Mouse (Mus musculus) kidney, adult 18-20 months (tissue): ENCODE data around the gene Sgo1.
"Not testable (repeated sequence)": the region's sequence is repeated elsewhere in the genome, so short reads cannot be mapped to it uniquely, and the experiment has no call there.

Experiments
- DNase-seq: peaks from one replicate; pipeline ENCODE4 v3.0.0; 2021

Sgo1 gene

DNA sequence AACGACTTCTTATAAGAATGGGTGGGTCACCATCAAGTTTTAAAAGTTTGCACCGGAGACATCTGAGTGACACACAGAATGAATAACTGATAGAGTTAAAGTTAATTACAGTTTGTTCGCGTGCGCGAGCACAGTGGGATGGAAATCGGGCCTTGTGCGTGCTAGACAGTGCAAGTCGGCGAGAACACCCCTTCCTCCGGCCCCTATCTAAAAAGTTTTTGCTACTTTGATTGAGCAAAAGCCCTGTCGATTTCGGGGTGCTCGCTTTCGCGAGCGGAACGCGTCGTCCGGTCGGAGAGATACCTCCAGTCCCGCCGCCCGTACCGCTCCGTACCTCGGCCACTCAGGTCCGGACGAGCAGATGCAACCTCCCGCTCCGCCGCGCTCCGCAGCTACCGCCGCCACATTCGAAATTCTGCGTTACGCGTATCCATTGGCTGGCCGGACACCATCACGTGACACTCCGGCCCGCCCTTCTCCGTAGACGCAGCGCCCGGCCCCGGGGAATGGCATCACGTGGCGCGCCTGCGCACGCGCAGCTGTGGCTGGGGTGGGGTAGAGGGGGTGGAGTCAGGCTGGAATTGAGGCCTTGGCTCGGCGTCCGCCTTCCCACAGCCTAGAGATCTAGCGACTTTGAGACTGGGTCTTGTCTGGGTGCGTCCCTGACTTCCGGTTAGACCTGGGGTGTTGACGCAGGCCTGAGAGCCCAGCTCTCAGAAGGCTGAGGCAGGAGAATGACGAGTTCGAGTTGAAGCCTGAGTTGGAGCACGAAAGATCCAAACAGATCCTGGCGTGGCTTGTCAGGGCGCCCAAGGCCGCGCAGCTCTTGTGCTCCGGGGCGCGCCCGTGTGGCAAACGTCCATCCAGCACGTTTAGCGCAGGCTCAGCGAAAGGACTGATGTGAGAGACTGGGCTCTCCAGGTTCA lies at the start of gene Sgo1:
TSS of gene Sgo1 (minus strand) at position 457 of the 926 bp plus-strand sequence.
- DNase-seq: peak; percentile 97

DNA sequence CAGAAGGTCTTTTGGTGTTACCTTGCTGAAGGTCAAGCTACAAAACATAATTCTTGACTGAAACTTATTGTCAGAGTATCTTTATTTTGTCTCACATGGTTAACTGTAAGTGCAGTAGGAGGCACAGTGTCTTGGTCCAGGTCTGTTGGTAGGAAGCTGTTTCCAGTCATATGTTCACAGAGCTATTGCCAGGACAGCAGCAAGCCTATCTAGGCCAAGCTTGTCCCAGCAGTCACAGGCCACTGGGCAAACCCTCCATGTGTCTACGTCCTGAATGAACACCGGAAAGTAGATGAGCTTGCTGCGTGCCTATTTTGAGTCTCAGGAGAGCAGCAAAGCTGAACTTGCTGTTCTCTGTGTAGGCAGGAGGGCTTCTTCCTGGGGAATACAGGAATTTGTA lies 29.8 kb upstream of the Sgo1 start:
- not testable (repeated sequence) for DNase-seq

DNA sequence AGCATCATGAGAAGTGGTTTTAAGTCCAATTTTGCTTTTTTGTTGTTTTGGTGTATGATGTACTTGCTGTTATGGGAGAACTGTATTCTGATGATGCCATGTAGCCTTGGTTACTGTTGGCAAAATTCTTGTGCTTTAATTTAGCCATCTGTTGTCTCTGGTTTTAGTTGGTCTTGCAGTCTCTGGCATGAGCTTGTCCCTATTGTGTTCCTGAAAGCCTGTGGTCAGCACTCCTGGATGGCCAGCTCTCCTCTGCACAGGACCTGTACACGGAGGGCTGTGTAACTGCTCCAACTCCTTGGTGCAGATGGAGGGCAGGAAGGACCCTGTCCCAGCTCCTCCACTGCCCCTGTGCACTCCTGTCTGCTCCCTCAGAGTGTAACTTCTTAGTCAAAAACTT lies 29.3 kb upstream of the Sgo1 start:
- DNase-seq: no peak

DNA sequence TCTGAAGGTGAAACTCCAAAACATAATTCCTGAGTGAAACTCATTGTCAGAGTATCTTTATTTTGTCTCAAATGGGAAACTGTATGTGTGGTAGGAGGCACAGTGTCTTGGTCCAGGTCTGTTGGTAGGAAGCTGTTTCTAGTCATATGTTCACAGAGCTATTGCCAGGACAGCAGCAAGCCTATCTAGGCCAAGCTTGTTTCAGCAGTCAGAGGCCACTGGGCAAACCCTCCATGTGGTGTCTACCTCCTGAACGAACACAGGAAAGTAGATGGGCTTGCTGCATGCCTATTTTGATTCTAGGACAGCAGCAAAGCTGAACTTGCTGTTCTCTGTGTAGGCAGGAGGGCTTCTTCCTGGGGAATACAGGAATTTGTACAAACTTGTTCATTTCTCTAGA lies 26.0 kb upstream of the Sgo1 start:
- DNase-seq: not testable (repeated sequence)

DNA sequence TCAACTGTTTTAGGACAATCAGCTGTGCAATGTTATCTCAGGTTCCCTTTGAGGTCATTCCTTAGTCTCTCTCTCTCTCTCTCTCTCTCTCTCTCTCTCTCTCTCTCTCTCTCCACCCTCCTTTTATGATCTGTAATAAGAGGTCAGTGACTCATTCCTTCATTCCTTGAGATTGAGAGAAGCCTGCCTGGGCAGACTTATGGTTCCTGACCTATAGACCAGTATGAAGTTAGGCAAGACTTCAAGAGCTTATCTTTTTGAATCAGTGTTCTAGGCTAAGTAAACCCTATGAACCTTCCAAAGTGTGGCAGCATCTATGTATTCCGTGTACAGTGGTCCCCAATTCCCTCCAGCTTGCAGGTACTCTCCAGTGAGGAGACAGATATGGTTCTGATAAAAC lies 25.3 kb upstream of the Sgo1 start:
- no peak for DNase-seq

GRCm38 (mm10) chr17:53697521-53697920 lies 8.4 kb upstream of the Sgo1 start:
- DNase-seq: not testable (repeated sequence)

GRCm38 (mm10) chr17:53694039-53694438 lies 4.9 kb upstream of the Sgo1 start:
- DNase-seq: peak; percentile 19

DNA sequence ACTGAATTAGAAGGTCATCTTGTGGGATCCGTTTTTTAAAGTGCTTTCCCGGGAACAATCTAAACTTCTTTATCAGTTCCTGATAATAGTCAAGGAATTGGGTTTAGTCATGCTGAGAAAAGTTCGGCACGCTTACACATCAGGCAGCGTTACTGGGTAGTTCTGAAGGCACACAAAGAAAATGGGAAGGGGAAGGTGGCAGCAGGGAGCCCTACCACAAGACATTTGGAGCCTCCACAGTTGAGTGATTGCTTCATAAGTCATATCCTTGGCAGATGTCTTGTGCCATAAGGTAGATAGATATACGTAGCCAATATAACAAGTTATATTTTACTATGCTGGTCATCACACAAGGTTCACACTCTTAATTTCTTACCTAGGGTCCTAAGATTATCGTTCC lies 813 bp upstream of the Sgo1 start:
- no peak for DNase-seq

GRCm38 (mm10) chr17:53688321-53688720 lies 812 bp downstream of the Sgo1 start:
- DNase-seq: no peak

DNA sequence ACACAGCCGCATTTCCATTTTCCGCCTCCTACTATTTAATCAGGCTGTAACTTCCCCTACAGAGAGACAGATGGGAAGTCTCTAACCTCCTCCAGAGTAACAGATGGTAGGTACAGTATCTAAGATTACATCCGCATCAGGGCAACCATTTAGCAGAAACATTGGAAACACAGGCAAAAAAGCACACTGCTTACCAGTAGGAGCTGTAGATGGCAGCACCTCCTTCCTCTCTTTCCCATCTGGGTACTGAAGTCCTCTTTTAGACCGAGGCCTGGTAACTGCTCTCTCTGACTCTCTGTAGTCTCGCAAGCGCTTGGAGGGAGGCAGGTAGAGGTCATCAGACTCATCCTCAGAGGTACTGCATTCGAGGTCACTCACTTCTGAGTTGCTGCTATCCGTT lies 10.4 kb downstream of the Sgo1 start:
- peak; percentile 13 for DNase-seq

GRCm38 (mm10) chr17:53670453-53670852 lies 18.7 kb downstream of the Sgo1 start:
- DNase-seq: no peak

- no peak for DNase-seq
Measured at GRCm38 (mm10) chr17:53664703-53665382, 24.3 kb downstream of the Sgo1 start.

- no peak for DNase-seq
Measured at GRCm38 (mm10) chr17:53664267-53664666, 24.9 kb downstream of the Sgo1 start.

DNA sequence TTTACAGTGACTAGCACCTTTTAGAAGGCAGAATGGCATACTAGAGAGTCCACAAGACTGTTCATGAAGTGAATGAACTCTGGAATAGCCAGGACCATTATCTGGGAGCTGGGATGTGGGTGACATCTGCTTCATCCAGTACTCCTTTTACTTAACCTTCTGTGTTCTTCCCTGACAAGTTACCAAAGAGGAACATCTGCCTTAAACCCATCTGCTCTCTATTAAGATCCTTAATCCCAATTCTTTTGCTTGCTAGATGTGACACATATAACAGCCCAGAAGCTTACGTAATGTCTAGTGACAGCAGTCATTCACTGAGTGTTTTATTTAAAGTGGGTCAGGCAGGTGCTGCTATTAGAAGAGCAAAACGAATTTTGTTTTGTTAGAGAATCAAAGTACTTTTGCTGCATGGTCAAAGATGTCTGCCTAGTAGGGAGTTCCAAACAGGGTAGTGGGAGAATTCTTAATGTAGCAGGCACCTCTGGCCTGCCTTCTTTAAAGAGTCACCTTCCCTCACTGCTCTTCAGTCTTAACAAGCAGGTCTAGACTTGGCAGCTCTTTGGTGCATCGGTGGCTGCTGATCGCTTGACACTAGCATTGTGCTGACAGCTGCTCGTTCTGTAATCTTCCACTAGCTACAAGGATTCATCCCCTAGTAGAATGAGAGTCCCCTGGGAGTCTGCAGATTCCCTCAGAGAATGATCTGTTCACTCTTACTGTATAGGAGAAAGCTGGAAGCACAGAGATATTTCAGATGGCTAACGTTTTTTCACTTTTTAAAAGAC lies 27.9 kb downstream of the Sgo1 start:
- no peak for DNase-seq

DNA sequence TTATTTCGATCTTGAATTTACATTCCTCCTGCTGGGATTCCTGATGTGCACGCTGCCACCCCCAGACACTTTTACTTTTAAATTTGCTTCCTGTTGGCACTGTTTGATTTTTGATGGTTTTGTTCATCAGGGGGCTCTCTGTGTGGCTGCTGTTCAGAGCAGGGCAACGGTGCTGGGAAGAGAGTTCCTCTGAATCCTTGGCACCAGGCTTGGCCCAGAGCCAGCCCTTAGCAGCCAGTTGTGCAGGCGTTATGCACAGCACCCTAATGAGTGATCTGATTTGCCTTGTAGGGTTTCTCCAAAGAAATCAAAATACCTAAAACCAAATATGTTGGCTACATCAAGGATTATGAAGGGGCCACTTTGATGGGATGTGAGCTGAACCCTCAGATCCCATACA lies 29.4 kb downstream of the Sgo1 start:
- DNase-seq: no peak

DNA sequence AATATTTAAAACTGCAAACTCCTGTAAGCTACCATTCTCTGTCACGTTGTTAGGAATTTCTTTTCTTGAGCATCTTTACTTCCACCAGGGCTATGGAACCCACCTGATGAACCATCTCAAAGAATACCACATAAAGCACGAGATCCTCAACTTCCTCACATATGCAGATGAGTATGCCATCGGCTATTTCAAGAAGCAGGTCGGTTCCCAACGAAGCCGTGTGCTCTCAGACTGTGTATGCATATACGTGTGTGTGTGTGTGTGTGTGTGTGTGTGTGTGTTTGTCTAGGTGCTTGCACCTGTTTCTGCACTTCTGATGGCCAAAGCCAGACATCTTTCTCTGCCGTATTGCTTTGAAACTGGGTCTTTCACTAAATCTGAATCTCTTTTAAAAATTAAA lies 29.9 kb downstream of the Sgo1 start:
- no peak for DNase-seq

- no peak for DNase-seq
Measured at GRCm38 (mm10) chr17:53658668-53659067, 30.5 kb downstream of the Sgo1 start.

GRCm38 (mm10) chr17:53657391-53657790 lies 31.7 kb downstream of the Sgo1 start:
- not testable (repeated sequence) for DNase-seq

DNA sequence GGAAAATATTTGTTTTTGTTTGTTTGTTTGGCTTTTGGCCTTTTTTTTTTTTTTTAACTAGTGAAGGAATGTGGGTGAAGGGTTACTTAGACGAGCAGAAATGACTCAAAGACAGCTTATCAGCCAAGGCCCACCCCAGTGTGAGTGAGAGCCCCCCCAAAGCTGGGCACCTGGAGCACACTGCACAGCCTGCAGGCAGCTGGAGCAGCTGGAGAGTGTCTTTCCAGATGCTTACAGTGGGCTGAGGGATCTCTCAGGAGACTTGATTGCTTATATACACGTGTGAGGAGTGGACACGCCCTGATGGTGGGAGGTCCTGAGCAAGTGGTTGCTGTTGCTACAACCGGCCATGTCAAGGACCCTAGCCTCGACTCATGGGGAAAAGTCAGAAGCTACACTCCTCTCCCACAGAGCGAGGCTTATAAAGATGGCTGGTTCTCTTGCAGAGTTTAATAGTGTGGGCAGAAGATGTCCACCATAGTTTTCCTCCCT lies 32.7 kb downstream of the Sgo1 start:
- DNase-seq: no peak

DNA sequence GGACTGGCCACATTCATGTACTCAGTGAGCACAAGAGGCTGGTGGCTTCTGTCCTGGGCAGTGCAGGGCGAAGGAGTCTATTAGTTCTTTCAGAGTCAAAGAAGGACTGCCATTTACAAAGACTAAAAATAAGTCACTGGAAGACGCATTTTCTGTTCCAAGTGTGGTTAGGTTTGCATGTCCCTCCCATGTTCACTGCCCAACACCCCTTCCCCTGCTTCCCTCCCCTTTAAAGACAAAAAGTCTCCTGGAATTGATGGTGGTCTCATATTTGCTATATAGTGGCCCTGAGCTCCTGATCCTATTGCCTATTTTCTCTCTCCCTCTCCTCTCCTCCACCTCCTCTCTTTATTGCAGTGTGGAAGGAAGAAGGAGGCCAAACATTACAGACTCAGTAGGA lies 33.2 kb downstream of the Sgo1 start:
- no peak for DNase-seq

GRCm38 (mm10) chr17:53655081-53655480 lies 34.1 kb downstream of the Sgo1 start:
- peak; percentile 31 for DNase-seq

- DNase-seq: no peak
Measured at GRCm38 (mm10) chr17:53654596-53654995, 34.5 kb downstream of the Sgo1 start.

GRCm38 (mm10) chr17:53650251-53650661 lies 38.9 kb downstream of the Sgo1 start:
- DNase-seq: no peak
